Mouse (Mus musculus) megakaryocyte, embryonic 14.5 days (primary cell): Measurements from ENCODE around the gene Sypl.

ENCODE experiments used
- FLI1 ChIP-seq: IDR thresholded peaks from 2 replicates; pipeline ENCODE4 v1.6.1; 2012; ENCODE audit warnings: low read length, inconsistent platforms, mixed read lengths
- GATA1 ChIP-seq: IDR thresholded peaks from 3 replicates; pipeline ENCODE4 v1.6.1; 2012; ENCODE audit warnings: mixed read lengths, low read length, inconsistent platforms, borderline replicate concordance

DNA sequence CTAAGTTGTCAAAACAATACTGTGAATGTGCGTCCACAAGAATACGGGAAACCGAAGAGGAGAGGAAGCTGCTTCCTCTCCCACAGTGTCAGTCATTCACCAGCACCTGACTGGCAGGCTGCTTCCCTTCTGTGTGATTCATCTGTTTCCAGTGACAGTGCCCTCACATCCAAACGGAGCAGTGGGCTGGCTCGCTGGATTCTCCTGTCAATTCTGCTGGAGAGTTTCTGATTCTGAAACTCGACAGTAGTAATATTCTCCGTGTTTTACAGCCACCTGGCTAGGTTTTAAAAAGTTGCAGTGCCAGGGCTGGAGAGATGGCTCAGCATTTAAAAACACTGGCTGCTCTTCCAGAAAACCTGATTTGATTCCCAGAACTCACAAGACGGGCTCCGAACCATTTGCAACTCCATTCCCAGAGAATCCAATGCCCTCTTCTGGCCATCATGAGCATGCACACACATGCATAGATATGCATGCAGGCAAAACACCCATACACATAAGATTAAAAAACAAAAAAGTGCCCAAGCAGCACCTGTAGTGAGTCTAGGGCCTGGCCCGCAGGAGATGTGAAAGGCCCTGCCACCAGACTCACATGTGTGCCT, 26.4 kb upstream of the Sypl start:
- no peak for TF ChIP-seq FLI1
- TF ChIP-seq GATA1, result no peak
